Mouse (Mus musculus): ENCODE results near the gene Dock4. TPM values are rescaled to one million over a fixed set of nuclear protein-coding genes. Genes with fewer than 3 reads are reported as not detected.

Dock4 gene
- polyA plus RNA-seq (2012; rRNA removed) (7.7 and 9.0 TPM in 2 replicates), polyA plus RNA-seq (2014; fragmentation: Nextera tagmentation; extraction: Ambion mirVana) (12.2 and 15.0 TPM in 2 replicates)

DNA sequence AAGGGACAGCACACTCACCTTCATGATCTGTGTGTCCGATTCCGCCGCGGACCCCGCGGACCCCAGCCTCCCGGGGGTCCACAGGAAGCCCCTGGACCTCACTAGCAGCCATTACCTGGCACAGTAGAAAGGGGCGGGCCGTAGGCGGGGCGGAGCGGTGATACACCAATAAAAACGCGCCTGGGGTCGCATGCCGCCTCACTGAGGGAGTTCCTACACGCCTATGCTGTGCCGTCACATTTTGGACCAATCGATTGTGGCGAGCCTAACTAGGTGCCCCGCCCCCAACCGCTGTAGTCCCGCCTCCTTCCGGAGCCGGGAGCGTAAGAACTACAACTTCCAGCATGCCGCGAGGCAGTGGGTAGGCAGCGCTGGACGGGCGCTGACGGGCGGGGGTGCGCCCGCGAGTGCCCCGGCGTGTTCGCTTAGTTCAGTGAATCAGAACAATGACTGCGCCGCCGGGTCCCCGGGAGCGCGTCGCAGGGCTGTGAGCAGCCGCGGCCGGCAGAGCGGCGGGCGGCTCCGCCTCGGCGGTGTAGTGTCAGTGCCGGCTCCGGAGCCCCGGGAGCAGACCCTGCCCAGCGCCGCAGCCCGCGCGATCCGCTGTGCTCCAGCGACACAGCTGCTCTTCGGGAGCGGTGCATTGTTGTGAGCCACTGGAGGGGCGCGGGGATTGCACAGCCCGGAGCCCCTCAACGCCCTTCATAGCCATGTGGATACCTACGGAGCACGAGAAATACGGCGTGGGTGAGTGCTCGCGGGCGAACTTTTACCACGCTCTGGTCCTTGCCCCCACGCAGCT lies at the start of gene Dock4, which contains the start of gene Zfp277:
Gene Dock4 (plus strand): TSS at position 305 of the 802 bp plus-strand sequence.
Gene Zfp277 (minus strand): TSS at position 255 of the 802 bp plus-strand sequence.
- TF ChIP-seq POLR2A (IDR thresholded peaks at IDR 0.05; ENCODE audit: borderline replicate concordance, extremely low read depth, insufficient read depth, insufficient read length) = peak; percentile 55; the same call in 1 of the 2 replicates
- under 1% methylated on average over 63 of the region's 80 CpGs for WGBS
- peak within 1 kb of the TSS; percentile 71 for H3K9ac ChIP-seq (ENCODE audit: low read depth, low read length, severe bottlenecking)
- peaks cover 18% of the 10 kb centered on the region for H3K4me1 ChIP-seq (ENCODE audit: control insufficient read depth, insufficient read depth, low read length)
- peak within 1 kb of the TSS; percentile 85 for H3K27ac ChIP-seq (replicated peaks; ENCODE audit: low read depth, low read length)
- H3K27me3 ChIP-seq (ENCODE audit: control insufficient read depth, insufficient read depth, low read length) = no peaks in the 10 kb centered on the region
- ATAC-seq (ENCODE audit: low FRiP score, low read depth) (peak; percentile 98), DNase-seq (ENCODE audit: low spot score) (peak; percentile 100)
- no peaks in the 10 kb centered on the region for H3K9me3 ChIP-seq (ENCODE audit: control insufficient read depth, low read length)
- no peaks in the 10 kb centered on the region for H3K36me3 ChIP-seq (ENCODE audit: control insufficient read depth, insufficient read depth, low read length)
- H3K4me2 ChIP-seq (replicated peaks; ENCODE audit: low read depth, low read length, severe bottlenecking) = peak within 1 kb of the TSS; percentile 81
- peak within 1 kb of the TSS; percentile 61 for H3K4me3 ChIP-seq (replicated peaks; ENCODE audit: low read length)

GRCm38 (mm10) chr12:40398916-40399315 lies 46.8 kb upstream of the Dock4 start:
- no peaks in the 10 kb centered on the region for H3K9me3 ChIP-seq (ENCODE audit: control insufficient read depth, low read length)
- H3K4me1 ChIP-seq (ENCODE audit: control insufficient read depth, insufficient read depth, low read length) = no peaks in the 10 kb centered on the region
- H3K36me3 ChIP-seq (ENCODE audit: control insufficient read depth, insufficient read depth, low read length) = no peaks in the 10 kb centered on the region
- 89% methylated on average over 2 of the region's 2 CpGs for WGBS
- H3K4me3 ChIP-seq (replicated peaks; ENCODE audit: low read length) = no peak overlapping the region
- ATAC-seq (ENCODE audit: low FRiP score, low read depth) = no peak
- no peak for DNase-seq (ENCODE audit: low spot score)
- H3K4me2 ChIP-seq (replicated peaks; ENCODE audit: low read depth, low read length, severe bottlenecking) = no peak overlapping the region
- H3K27ac ChIP-seq (replicated peaks; ENCODE audit: low read depth, low read length) = no peak overlapping the region
- no peak for TF ChIP-seq POLR2A (IDR thresholded peaks at IDR 0.05; ENCODE audit: borderline replicate concordance, extremely low read depth, insufficient read depth, insufficient read length)
- H3K27me3 ChIP-seq (ENCODE audit: control insufficient read depth, insufficient read depth, low read length) = no peaks in the 10 kb centered on the region
- H3K9ac ChIP-seq (ENCODE audit: low read depth, low read length, severe bottlenecking) = no peak overlapping the region

DNA sequence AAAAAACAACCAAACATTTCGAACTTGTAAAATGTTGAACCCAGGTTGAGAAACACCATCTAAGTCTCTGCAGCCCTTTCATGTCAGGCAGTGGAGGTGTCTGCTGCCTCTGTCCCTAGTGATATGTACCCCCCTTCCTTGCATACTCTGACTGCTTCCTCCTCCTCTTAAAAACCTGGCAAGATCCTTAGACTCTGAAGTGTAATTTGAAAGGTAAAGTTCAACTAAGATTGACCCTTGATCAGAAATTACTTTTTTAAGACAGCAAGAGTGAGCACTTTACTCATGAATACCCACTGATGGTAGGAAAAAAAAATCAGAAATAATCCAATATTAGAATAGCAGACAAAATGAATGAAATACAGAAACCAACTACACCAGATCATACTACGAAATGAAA lies 46.4 kb upstream of the Dock4 start:
- no peaks in the 10 kb centered on the region for H3K9me3 ChIP-seq (ENCODE audit: control insufficient read depth, low read length)
- H3K4me1 ChIP-seq (ENCODE audit: control insufficient read depth, insufficient read depth, low read length) = no peaks in the 10 kb centered on the region
- no peaks in the 10 kb centered on the region for H3K36me3 ChIP-seq (ENCODE audit: control insufficient read depth, insufficient read depth, low read length)
- no peak for TF ChIP-seq POLR2A (IDR thresholded peaks at IDR 0.05; ENCODE audit: borderline replicate concordance, extremely low read depth, insufficient read depth, insufficient read length)
- DNase-seq (ENCODE audit: low spot score) = no peak
- no peaks in the 10 kb centered on the region for H3K27me3 ChIP-seq (ENCODE audit: control insufficient read depth, insufficient read depth, low read length)
- no peak overlapping the region for H3K4me3 ChIP-seq (replicated peaks; ENCODE audit: low read length)
- no peak overlapping the region for H3K4me2 ChIP-seq (replicated peaks; ENCODE audit: low read depth, low read length, severe bottlenecking)
- H3K27ac ChIP-seq (replicated peaks; ENCODE audit: low read depth, low read length) = no peak overlapping the region
- H3K9ac ChIP-seq (ENCODE audit: low read depth, low read length, severe bottlenecking) = no peak overlapping the region
- WGBS = 93% methylated on average over 2 of the region's 2 CpGs
- ATAC-seq (ENCODE audit: low FRiP score, low read depth) = no peak

GRCm38 (mm10) chr12:40399812-40400211 lies 45.9 kb upstream of the Dock4 start:
- H3K27ac ChIP-seq (replicated peaks; ENCODE audit: low read depth, low read length) = no peak overlapping the region

GRCm38 (mm10) chr12:40414682-40415311 lies 31.0 kb upstream of the Dock4 start:
- Histone ChIP-seq H3K4me2 (replicated peaks; ENCODE audit: low read depth, low read length, severe bottlenecking) (no peak overlapping the region), H3K4me3 (replicated peaks; ENCODE audit: low read length) (no peak overlapping the region), H3K27ac (replicated peaks; ENCODE audit: low read depth, low read length) (no peak overlapping the region), H3K4me1 (ENCODE audit: control insufficient read depth, insufficient read depth, low read length) (no peaks in the 10 kb centered on the region), H3K9ac (ENCODE audit: low read depth, low read length, severe bottlenecking) (no peak overlapping the region), H3K27me3 (ENCODE audit: control insufficient read depth, insufficient read depth, low read length) (no peaks in the 10 kb centered on the region), H3K36me3 (ENCODE audit: control insufficient read depth, insufficient read depth, low read length) (no peaks in the 10 kb centered on the region), H3K9me3 (ENCODE audit: control insufficient read depth, low read length) (no peaks in the 10 kb centered on the region)
- ATAC-seq (ENCODE audit: low FRiP score, low read depth) (no peak), DNase-seq (ENCODE audit: low spot score) (no peak)
- TF ChIP-seq POLR2A (IDR thresholded peaks at IDR 0.05; ENCODE audit: borderline replicate concordance, extremely low read depth, insufficient read depth, insufficient read length) = no peak
- 70% methylated on average over 5 of the region's 5 CpGs for WGBS

More at GRCm38 (mm10) chr12:40399812-40400211, 45.9 kb upstream of the Dock4 start:
- H3K4me3 ChIP-seq (replicated peaks; ENCODE audit: low read length) = no peak overlapping the region
- 90% methylated on average over 10 of the region's 10 CpGs for WGBS
- DNase-seq (ENCODE audit: low spot score) (no peak), ATAC-seq (ENCODE audit: low FRiP score, low read depth) (no peak)
- H3K4me2 ChIP-seq (replicated peaks; ENCODE audit: low read depth, low read length, severe bottlenecking) = no peak overlapping the region
- H3K36me3 ChIP-seq (ENCODE audit: control insufficient read depth, insufficient read depth, low read length) = no peaks in the 10 kb centered on the region
- no peaks in the 10 kb centered on the region for H3K9me3 ChIP-seq (ENCODE audit: control insufficient read depth, low read length)
- H3K9ac ChIP-seq (ENCODE audit: low read depth, low read length, severe bottlenecking) = no peak overlapping the region
- no peaks in the 10 kb centered on the region for H3K4me1 ChIP-seq (ENCODE audit: control insufficient read depth, insufficient read depth, low read length)
- TF ChIP-seq POLR2A (IDR thresholded peaks at IDR 0.05; ENCODE audit: borderline replicate concordance, extremely low read depth, insufficient read depth, insufficient read length) = no peak
- H3K27me3 ChIP-seq (ENCODE audit: control insufficient read depth, insufficient read depth, low read length) = no peaks in the 10 kb centered on the region

All from limb, embryonic 14.5 days (tissue).